Mouse (Mus musculus): ENCODE data around the gene Adgrf5.
"Not testable (repeated sequence)": the region's sequence is repeated elsewhere in the genome, so short reads cannot be mapped to it uniquely, and the experiment has no call there.

DNA sequence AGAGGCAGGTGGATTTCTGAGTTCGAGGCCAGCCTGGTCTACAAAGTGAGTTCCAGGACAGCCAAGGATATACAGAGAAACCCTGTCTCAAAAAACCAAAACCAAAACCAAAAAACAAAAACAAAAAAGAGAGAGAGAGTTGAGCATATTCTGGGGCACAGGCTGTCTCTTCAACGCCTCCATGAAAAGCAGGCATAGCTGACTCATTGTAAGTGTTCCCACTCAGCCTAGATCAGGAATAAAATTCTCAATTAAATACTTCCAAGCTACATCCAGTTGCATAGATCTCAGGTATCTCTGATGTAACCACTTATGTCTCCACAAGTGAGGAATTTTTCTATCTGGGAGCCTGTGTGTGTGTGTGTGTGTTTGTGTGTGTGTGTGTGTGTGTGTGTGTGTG, 13.8 kb upstream of the Adgrf5 start:
- TF ChIP-seq POLR2A (IDR thresholded peaks at IDR 0.05; ENCODE audit: insufficient read depth, low read length); CTCF (IDR thresholded peaks at IDR 0.05; ENCODE audit: low read depth, low read length); EP300 (IDR thresholded peaks at IDR 0.05; ENCODE audit: insufficient read depth, low read depth, low read length): not testable (repeated sequence)

Measured in ES-Bruce4 (cell line).